Mouse (Mus musculus) neural tube, embryonic 15.5 days (tissue): ENCODE measurements around the gene Srcin1. TPM values are rescaled to one million over a fixed set of nuclear protein-coding genes. Genes with fewer than 3 reads are reported as not detected.
A peak's percentile ranks its signal among the peaks of the same experiment; 100 is the strongest.

Experiments
- ATAC-seq: fragments of 200-750 bp; cut with Nextera tagmentation; 2 replicates; pipeline ENCODE4 v1.8.0; 2017; ENCODE audit warnings: mild to moderate bottlenecking, moderate TSS enrichment, moderate library complexity; ENCODE audit not compliant: low FRiP score
- H3K27ac ChIP-seq: fragments of 300-500 bp; sonication (generic); replicated peaks from 2 replicates; pipeline ENCODE4 v1.5.1; 2015; ENCODE audit warnings: mild to moderate bottlenecking, inconsistent platforms
- H3K27me3 ChIP-seq: fragments of 300-500 bp; sonication (generic); replicated peaks from 2 replicates; pipeline ENCODE4 v1.6.1; 2015; ENCODE audit warnings: inconsistent platforms
- H3K36me3 ChIP-seq: fragments of 300-500 bp; sonication (generic); 2 replicates; pipeline ENCODE4 v1.6.1; 2015; ENCODE audit warnings: inconsistent platforms
- H3K4me1 ChIP-seq: fragments of 300-500 bp; sonication (generic); 2 replicates; pipeline ENCODE4 v1.6.1; 2015; ENCODE audit warnings: inconsistent platforms
- H3K4me2 ChIP-seq: fragments of 300-500 bp; sonication (generic); 2 replicates; pipeline ENCODE4 v1.6.1; 2015; ENCODE audit warnings: inconsistent platforms, mild to moderate bottlenecking, moderate library complexity
- H3K4me3 ChIP-seq: fragments of 300-500 bp; sonication (generic); replicated peaks from 2 replicates; pipeline ENCODE4 v1.5.1; 2015; ENCODE audit warnings: mild to moderate bottlenecking, inconsistent platforms
- H3K9ac ChIP-seq: fragments of 300-500 bp; sonication (generic); replicated peaks from 2 replicates; pipeline ENCODE4 v1.6.1; 2015; ENCODE audit warnings: mild to moderate bottlenecking, inconsistent platforms
- H3K9me3 ChIP-seq: fragments of 300-500 bp; sonication (generic); replicated peaks from 2 replicates; pipeline ENCODE4 v1.6.1; 2016; ENCODE audit warnings: inconsistent platforms
- WGBS: fragments of 180-500 bp; shearing (Covaris S2); methylation state at CpG from one replicate; pipeline ENCODE4 v1.1.7; 2015; ENCODE audit warnings: mixed read lengths; 5-methylcytosine and 5-hydroxymethylcytosine counted together
- polyA plus RNA-seq: library from polyadenylated mRNA; unstranded; fragments of >200 nt; fragmentation: Nextera tagmentation; extraction: Ambion mirVana; gene quantifications from 2 replicates; pipeline ENCODE4 v1.2.1, GENCODE M21; 2015

Gene Srcin1
- polyA plus RNA-seq, 1 experiment from 2014 or later, result 10.5 TPM

DNA sequence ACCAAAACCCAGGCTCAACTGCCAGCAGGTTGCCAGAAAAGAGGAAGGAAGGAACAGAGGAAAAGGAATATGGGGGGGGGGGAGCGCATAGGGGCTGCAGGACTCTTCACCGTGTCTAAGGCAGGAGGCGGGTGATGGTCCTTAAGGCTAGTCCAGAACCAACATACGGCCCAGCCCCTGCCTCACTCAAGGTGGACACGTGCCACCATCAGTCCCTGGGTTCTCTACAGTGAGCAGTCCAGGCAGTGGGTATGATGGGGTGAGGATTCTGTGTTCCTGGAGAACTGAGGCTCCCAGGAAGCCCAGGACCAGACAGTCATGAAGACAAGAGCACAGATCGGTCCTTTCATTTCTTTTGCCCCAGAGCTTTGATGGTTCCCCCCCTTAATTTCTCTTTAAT is 45.9 kb downstream of the Srcin1 start:
- H3K27me3 ChIP-seq, result peaks cover 28% of the 10 kb centered on the region
- WGBS, result 89% methylated on average over 6 of the region's 6 CpGs

DNA sequence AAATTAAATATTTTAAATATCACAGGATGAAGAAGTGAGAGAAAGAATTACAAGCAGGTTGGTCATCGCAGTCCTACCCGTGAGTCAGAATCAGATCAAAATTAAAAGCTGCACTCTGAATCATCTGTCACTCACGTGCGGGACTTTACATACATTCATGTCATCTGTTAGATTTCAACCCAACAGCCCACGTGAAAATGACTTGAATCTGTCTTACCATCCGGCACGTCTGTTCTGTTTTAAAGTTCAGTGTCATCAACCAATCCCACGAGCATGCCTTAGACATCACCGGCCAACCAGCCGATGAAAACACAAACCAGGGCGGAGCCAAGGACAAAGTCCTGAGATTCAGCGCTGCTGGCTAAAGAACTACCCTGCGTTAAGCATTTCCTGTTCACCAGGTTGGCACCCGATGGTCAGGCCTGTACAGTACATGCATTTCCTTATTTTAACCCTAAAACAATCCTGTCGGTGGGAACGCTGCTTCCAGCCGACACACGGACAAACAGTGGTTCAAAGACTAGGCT is 47.6 kb downstream of the Srcin1 start:
- H3K4me2 ChIP-seq, result no peak overlapping the region
- WGBS, result 83% methylated on average over 18 of the region's 18 CpGs
- peaks cover 11% of the 10 kb centered on the region for H3K27me3 ChIP-seq
- H3K27ac ChIP-seq, result no peak overlapping the region
- peaks cover 24% of the 10 kb centered on the region for H3K4me1 ChIP-seq
- H3K9me3 ChIP-seq, result no peaks in the 10 kb centered on the region
- no peak overlapping the region for H3K4me3 ChIP-seq
- no peak overlapping the region for H3K9ac ChIP-seq
- ATAC-seq, result no peak
- H3K36me3 ChIP-seq, result peaks cover 39% of the 10 kb centered on the region

More for the DNA sequence above, 45.9 kb downstream of the Srcin1 start:
- Histone ChIP-seq H3K4me3 (no peak overlapping the region), H3K36me3 (peaks cover 37% of the 10 kb centered on the region), H3K27ac (no peak overlapping the region), H3K9me3 (no peaks in the 10 kb centered on the region), H3K9ac (no peak overlapping the region), H3K4me1 (peaks cover 20% of the 10 kb centered on the region), H3K4me2 (no peak overlapping the region)
- no peak for ATAC-seq

DNA sequence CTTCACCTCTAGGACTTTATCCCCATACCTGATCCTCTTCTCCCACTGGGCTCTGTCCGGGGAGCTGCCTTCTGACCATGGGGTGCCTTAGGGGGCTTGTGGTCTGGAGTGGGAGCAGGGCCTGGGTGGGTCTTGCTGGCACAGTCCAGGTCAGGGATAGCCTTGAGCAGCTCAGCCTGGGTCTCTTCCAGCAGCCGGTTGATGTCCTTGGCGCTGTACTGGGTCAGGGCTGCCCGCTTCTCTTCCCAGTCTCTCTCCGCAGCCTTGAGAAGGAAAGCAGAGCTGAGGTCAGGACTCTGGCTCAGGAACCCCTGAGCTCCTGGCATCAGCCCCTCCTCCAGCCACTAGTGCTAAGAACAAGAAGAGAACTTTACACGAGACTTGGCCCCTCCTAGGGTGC is 50.7 kb downstream of the Srcin1 start:
- no peak overlapping the region for H3K9ac ChIP-seq
- no peaks in the 10 kb centered on the region for H3K9me3 ChIP-seq
- ATAC-seq, result no peak
- WGBS, result 93% methylated on average over 6 of the region's 6 CpGs
- no peaks in the 10 kb centered on the region for H3K27me3 ChIP-seq
- peaks cover 13% of the 10 kb centered on the region for H3K4me1 ChIP-seq
- no peak overlapping the region for H3K4me3 ChIP-seq
- H3K4me2 ChIP-seq, result no peak overlapping the region
- H3K36me3 ChIP-seq, result peaks cover 53% of the 10 kb centered on the region
- H3K27ac ChIP-seq, result no peak overlapping the region

GRCm38 (mm10) chr11:97524306-97524705 is 51.7 kb downstream of the Srcin1 start:
- WGBS, result 52% methylated on average over 9 of the region's 9 CpGs
- no peaks in the 10 kb centered on the region for H3K9me3 ChIP-seq
- H3K36me3 ChIP-seq, result peaks cover 58% of the 10 kb centered on the region
- H3K9ac ChIP-seq, result no peak overlapping the region
- H3K4me2 ChIP-seq, result no peak overlapping the region
- peaks cover 13% of the 10 kb centered on the region for H3K4me1 ChIP-seq
- no peak for ATAC-seq
- no peaks in the 10 kb centered on the region for H3K27me3 ChIP-seq
- peak overlapping the region; percentile 29; the same call in 1 of the 2 replicates for H3K27ac ChIP-seq
- H3K4me3 ChIP-seq, result no peak overlapping the region

DNA sequence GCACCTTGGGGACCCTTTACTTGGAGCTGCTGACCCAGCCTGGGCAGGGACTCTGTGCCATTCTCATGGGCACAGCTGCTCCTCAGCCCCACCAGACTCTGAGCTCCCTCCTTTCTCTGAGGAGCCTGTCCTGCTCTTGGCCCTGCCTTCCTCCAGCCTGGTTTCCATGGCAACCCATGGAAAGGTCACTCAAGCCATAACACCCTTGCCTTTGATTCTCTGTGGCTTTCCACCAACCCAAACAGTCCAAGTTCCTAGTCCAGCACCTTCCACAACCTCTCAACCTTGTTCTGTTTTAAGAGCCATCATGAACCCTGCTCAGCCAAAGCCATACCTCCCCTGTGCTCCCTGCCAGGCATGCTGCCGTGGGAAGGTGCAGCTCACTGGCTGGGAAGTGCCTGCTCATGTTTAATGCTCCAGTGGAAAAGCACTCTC is 52.1 kb downstream of the Srcin1 start:
- no peak for ATAC-seq
- peak overlapping the region; percentile 29; the same call in 1 of the 2 replicates for H3K27ac ChIP-seq
- no peaks in the 10 kb centered on the region for H3K27me3 ChIP-seq
- H3K36me3 ChIP-seq, result peaks cover 61% of the 10 kb centered on the region
- peaks cover 13% of the 10 kb centered on the region for H3K4me1 ChIP-seq
- H3K9me3 ChIP-seq, result no peaks in the 10 kb centered on the region
- 6% methylated on average over 1 of the region's 1 CpGs for WGBS
- H3K4me3 ChIP-seq, result no peak overlapping the region
- H3K9ac ChIP-seq, result no peak overlapping the region
- no peak overlapping the region for H3K4me2 ChIP-seq

- no peaks in the 10 kb centered on the region for H3K27me3 ChIP-seq
- WGBS, result 90% methylated on average over 14 of the region's 14 CpGs
- H3K4me1 ChIP-seq, result peaks cover 13% of the 10 kb centered on the region
- no peak overlapping the region for H3K4me2 ChIP-seq
- H3K9ac ChIP-seq, result no peak overlapping the region
- peaks cover 68% of the 10 kb centered on the region for H3K36me3 ChIP-seq
- no peaks in the 10 kb centered on the region for H3K9me3 ChIP-seq
- no peak overlapping the region for H3K4me3 ChIP-seq
- ATAC-seq, result no peak
- H3K27ac ChIP-seq, result no peak overlapping the region
Measured at GRCm38 (mm10) chr11:97523107-97523506, 52.9 kb downstream of the Srcin1 start.

- no peak for ATAC-seq
- H3K9me3 ChIP-seq, result no peaks in the 10 kb centered on the region
- peaks cover 13% of the 10 kb centered on the region for H3K4me1 ChIP-seq
- no peak overlapping the region for H3K27ac ChIP-seq
- H3K4me3 ChIP-seq, result no peak overlapping the region
- H3K9ac ChIP-seq, result no peak overlapping the region; the same call in 1 of the 2 replicates
- WGBS, result 90% methylated on average over 29 of the region's 29 CpGs
- H3K36me3 ChIP-seq, result peaks cover 76% of the 10 kb centered on the region
- no peak overlapping the region for H3K4me2 ChIP-seq
- H3K27me3 ChIP-seq, result no peaks in the 10 kb centered on the region
Measured at GRCm38 (mm10) chr11:97521741-97522474, 54.1 kb downstream of the Srcin1 start.

- 94% methylated on average over 7 of the region's 7 CpGs for WGBS
- ATAC-seq, result no peak
- Histone ChIP-seq H3K36me3 (peaks cover 76% of the 10 kb centered on the region), H3K4me3 (no peak overlapping the region), H3K27ac (no peak overlapping the region), H3K4me2 (no peak overlapping the region), H3K4me1 (peaks cover 13% of the 10 kb centered on the region), H3K9me3 (no peaks in the 10 kb centered on the region), H3K27me3 (no peaks in the 10 kb centered on the region), H3K9ac (no peak overlapping the region)
Measured at GRCm38 (mm10) chr11:97520541-97520940, 55.4 kb downstream of the Srcin1 start.

DNA sequence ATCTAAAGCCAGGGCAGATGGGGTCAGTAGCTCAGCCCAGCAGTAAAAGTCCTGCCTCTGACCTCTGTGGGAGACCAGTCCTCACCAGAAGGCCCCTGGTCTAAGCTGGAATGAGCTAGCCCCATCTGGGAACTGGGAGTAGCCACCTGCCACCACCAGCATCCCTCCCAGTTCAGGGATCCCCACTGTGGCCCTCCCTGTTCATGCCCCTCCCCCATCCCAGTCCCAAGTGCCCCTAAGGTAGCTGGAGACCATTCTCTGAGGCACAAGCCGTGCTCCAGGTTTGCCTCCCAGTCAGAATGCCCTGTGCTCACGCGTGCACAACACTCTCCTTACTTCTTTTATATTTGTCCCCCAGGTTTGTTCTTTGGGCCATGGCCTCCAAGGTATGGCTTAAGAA is 62.9 kb downstream of the Srcin1 start:
- WGBS, result 81% methylated on average over 3 of the region's 3 CpGs
- Histone ChIP-seq H3K27me3 (no peaks in the 10 kb centered on the region), H3K36me3 (peaks cover 32% of the 10 kb centered on the region), H3K4me2 (no peak overlapping the region), H3K9me3 (no peaks in the 10 kb centered on the region), H3K4me3 (no peak overlapping the region), H3K27ac (no peak overlapping the region), H3K4me1 (peaks cover 13% of the 10 kb centered on the region; the same call in 1 of the 2 replicates), H3K9ac (no peak overlapping the region)
- no peak for ATAC-seq

DNA sequence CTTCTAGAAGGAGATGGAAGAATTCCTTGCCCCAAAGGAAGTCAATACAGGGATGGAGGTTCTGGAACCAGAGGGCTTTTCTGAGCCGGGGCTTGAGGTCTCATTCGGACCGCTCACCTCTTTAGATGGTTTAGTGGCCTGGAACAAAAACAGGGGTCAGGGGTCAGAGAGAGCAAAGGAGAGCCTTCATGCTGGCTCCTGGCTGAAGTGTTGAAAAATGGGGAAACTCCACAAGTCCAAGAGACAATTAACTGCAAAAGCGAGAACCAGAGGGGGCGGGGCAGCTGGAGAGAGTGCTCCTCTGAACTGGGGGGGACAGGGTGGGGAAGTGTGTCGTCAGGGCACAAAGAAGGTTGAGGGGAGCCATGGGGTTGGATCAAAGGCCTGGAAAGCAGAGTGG is 63.5 kb downstream of the Srcin1 start:
- Histone ChIP-seq H3K27ac (no peak overlapping the region), H3K9me3 (no peaks in the 10 kb centered on the region), H3K4me2 (no peak overlapping the region), H3K36me3 (peaks cover 29% of the 10 kb centered on the region), H3K27me3 (no peaks in the 10 kb centered on the region), H3K4me3 (no peak overlapping the region), H3K4me1 (peaks cover 13% of the 10 kb centered on the region; the same call in 1 of the 2 replicates), H3K9ac (no peak overlapping the region)
- WGBS, result 35% methylated on average over 6 of the region's 6 CpGs
- ATAC-seq, result no peak

- peaks cover 13% of the 10 kb centered on the region; the same call in 1 of the 2 replicates for H3K4me1 ChIP-seq
- H3K36me3 ChIP-seq, result peaks cover 24% of the 10 kb centered on the region
- WGBS, result 58% methylated on average over 13 of the region's 13 CpGs
- H3K9ac ChIP-seq, result no peak overlapping the region
- peak overlapping the region; percentile 11; the same call in 1 of the 2 replicates for H3K4me2 ChIP-seq
- H3K27ac ChIP-seq, result 0 out of 2 replicates have a peak overlapping the region, but pooled peaks have one; percentile 1
- no peaks in the 10 kb centered on the region for H3K27me3 ChIP-seq
- H3K4me3 ChIP-seq, result no peak overlapping the region
- ATAC-seq, result no peak
- no peaks in the 10 kb centered on the region for H3K9me3 ChIP-seq
Measured at GRCm38 (mm10) chr11:97511661-97512369, 64.2 kb downstream of the Srcin1 start.
